Mouse (Mus musculus) brain, embryonic 14.5 days (tissue): Measurements from ENCODE around the gene Atp6ap1. TPM values are rescaled to one million over a fixed set of nuclear protein-coding genes. Genes with fewer than 3 reads are reported as not detected.

ENCODE experiments used
- DNase-seq: peaks from one replicate; pipeline ENCODE4 v3.0.0-alpha.2; 2011; ENCODE audit warnings: low read depth
- CTCF ChIP-seq: fragments of 200-500 bp; IDR thresholded peaks from 2 replicates; pipeline ENCODE4 v1.5.1; 2012; ENCODE audit warnings: inconsistent platforms, mild to moderate bottlenecking, moderate library complexity, borderline replicate concordance; ENCODE audit not compliant: insufficient read depth, insufficient read length; ENCODE audit errors: extremely low read depth
- POLR2A ChIP-seq: fragments of 200-500 bp; IDR thresholded peaks from 2 replicates; pipeline ENCODE4 v1.6.1; 2012; ENCODE audit warnings: mild to moderate bottlenecking, inconsistent platforms, borderline replicate concordance; ENCODE audit not compliant: poor library complexity, insufficient read depth, insufficient read length, severe bottlenecking; ENCODE audit errors: extremely low read depth
- polyA plus RNA-seq: library from polyadenylated mRNA; depleted of rRNA; stranded (reverse); fragments of >200 nt; gene quantifications from 2 replicates; pipeline ENCODE4 v1.2.3, GENCODE M21; 2012; rRNA removed

Atp6ap1 gene
- polyA plus RNA-seq: 313 and 338 TPM in 2 replicates

GRCm38 (mm10) chrX:74296538-74297448, at the start of gene Atp6ap1:
TSS of gene Atp6ap1 (plus strand) at chrX:74297097.
- TF ChIP-seq CTCF (no peak), POLR2A (peak; percentile 37; the same call in 1 of the 2 replicates)
- DNase-seq: peak; percentile 98

DNA sequence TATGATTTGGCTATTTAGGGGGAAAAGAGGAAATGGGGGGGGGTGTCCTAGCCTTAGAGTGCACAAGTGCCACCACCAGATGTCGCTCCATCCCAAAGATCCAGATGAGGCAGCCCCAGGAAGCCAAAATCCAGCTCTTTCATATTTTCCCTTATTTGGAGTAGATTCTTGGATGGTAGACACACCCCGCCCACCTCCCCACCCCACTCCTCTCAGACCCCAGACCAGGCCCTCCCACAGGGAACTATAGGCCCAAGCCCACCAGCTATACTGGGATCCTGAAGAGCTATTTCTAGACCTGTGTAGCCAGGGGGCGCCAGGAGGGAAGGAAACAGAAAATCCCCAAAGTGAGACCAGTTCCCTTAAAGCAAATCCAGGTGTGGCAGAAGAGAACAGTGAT, 48.2 kb upstream of the Atp6ap1 start:
- no peak for TF ChIP-seq POLR2A
- peak; percentile 54; the same call in 1 of the 2 replicates for TF ChIP-seq CTCF
- DNase-seq: peak; percentile 73

- peak; percentile 69 for DNase-seq
- TF ChIP-seq CTCF (peak; percentile 33; the same call in 1 of the 2 replicates), POLR2A (0 out of 2 replicates have a peak, but pooled peaks have one; percentile 7)
Measured at GRCm38 (mm10) chrX:74249615-74250014, 47.3 kb upstream of the Atp6ap1 start, which contains the start of gene Flna. TSS of gene Flna (minus strand) at chrX:74249820.

GRCm38 (mm10) chrX:74254153-74254887, 42.6 kb upstream of the Atp6ap1 start, which contains the start of gene Emd:
TSS of gene Emd (plus strand) at chrX:74254687.
- TF ChIP-seq CTCF: no peak
- TF ChIP-seq POLR2A: peak; percentile 39; the same call in 1 of the 2 replicates
- peak; percentile 97 for DNase-seq

DNA sequence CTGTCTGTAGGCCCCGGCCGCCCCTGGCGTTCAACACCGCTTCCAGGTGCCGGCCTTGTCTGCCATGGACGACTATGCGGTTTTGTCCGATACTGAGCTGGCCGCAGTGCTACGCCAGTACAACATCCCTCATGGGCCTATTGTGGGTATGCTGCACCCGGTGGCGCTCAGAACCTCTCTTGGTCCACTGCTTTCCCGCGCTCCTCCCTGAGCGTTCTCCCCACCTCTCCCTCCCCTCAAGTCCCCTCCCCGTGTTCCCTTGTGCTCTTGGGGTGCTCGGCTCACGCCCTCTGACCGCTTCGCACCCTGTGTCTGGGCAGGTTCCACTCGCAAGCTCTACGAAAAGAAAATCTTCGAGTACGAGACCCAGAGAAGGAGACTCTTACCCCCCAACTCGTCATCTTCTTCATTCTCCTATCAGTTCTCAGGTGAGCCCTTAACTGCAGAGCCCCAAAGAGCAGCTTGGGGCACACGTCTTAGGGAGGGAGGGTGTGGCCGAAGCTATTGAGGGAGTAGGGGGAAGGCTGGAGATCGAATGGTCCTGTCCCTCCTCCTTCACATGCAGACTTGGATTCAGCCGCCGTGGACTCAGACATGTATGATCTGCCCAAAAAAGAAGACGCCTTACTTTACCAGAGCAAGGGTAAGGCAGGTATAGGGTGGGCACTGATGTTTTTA, 41.9 kb upstream of the Atp6ap1 start:
- TF ChIP-seq CTCF (no peak), POLR2A (no peak)
- DNase-seq: no peak

GRCm38 (mm10) chrX:74257746-74258145, 39.2 kb upstream of the Atp6ap1 start:
- TF ChIP-seq CTCF (no peak), POLR2A (no peak)
- DNase-seq: no peak

DNA sequence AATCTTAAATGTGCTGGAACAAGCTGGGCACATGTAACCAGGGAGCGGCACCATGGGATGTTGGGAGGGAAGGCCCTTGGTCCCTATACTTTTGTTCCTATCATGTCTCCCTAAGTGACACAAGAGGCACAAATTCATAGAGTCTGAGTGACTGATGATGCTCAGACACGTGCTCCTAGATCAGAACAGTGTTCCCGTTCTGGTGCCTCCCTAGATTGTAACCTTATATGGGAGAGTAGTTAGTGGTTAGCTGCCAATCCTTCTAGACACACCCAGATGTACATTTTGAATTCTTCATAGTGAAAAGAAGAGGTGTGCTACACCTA, 27.2 kb upstream of the Atp6ap1 start:
- no peak for TF ChIP-seq POLR2A
- TF ChIP-seq CTCF: no peak
- DNase-seq: no peak

DNA sequence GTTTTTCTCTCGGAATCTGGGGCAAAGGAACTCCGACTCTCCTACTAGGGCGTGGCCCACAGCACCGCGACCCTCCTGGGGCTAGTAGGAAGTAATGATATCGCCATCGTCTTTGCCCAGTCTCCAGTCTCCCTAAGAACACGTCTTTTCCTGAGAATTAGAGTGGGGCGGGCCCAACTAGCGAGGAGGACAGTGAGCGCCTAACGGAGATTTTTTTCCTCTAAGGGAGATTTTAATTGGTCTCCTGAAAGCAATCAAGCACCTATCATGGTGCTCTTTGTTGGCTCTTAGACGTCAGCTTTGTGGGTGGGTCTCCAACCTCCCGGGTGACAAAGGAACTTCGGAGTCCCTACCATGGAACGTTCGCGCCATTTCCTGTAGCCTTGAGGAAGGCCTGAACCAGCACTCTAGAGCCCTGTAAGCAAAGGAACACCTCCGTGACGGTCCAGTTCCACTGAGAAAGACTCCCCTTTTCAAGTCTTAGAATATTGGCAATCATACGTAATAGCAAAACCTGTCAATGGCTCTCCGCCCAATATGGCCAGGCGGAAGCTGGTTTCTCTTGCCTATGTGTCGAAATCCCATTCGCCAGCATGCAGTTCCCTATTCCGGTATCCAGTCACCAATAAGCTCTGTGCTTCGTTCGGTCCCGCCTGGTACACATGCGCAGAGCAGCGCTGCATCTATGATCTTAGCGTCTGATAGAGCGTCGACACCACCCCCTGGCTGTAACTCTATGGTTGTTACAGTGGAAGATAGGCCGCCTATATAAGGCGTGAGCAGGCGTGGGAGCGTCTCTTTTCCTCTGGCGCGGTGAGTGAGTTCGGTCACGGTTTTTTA, 26.6 kb upstream of the Atp6ap1 start, which contains the start of gene Rpl10:
TSS of gene Rpl10 (plus strand) at position 751 of the 840 bp plus-strand sequence.
- DNase-seq: peak; percentile 99
- no peak for TF ChIP-seq CTCF
- TF ChIP-seq POLR2A: peak; percentile 82; the same call in 1 of the 2 replicates

DNA sequence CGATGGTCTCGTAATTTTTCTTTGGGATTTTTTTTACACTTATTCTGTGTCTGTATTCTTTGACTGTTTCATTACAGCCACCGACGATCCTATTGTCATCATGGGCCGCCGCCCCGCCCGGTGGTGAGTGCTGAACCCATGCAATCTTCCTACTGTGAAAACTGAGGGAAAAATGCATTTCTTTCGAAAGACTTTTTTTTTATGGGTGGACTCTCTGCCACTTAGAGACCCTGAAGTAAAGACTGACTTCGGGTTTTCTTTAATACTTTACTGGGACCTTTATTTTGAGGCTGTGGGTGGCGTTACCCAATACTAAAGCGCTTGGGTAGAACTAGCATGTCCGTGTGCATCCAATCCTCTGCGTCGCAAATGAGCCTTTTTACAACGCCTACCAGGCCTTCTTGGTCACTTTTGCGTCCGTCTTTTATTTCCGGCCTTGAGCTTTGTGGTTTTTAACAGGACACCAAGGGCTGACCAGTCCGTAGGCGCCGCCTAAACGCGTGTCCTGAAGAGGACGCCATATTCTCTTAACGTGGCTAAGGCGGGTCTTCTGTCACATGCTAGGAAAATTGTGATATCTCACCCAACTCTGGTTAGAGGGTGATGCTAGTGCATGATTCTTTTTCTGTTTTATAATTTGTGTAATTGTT, 25.9 kb upstream of the Atp6ap1 start:
- no peak for TF ChIP-seq CTCF
- TF ChIP-seq POLR2A: no peak
- peak; percentile 39 for DNase-seq

DNA sequence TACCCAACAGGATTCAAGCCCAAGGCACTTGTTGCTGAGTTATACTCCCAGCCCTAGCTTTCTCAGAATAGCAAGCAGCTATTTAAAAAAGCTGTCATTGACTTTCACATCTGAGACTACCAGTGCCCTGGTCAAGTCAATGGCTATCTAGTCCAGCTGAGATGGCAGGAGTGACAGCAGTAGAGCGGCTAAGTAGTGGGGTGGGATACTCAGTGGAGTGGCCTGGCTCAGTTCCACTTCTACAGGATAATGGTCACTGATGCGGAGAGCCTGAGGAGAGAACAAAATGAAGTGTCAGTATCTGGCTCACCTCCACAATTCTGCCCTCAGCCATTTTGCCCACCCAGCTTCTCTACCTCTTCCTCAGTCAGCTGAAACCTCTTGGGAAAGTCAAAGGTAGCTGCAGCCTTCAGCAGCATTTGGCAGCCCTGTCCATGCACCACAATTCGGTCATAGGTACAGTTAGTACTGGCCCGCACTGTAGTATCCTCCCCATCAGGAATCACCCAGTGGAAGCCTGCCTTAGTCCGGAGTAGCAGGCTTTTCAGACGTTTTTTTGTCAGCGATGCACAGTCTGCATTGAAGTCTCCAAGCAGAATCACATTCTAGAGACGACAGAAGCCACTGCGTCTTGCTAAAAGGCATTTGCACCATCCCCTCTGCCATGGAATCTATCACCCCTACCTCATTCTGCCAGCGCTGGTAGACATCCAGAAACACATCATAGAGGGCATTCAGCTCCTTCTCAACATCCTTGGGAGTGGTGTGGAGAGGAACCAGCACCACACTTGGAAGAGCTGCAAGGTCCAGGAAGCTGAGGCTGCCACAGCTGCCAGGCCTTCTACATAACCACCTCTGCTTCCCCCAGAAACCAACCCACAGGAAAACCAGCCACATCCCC, 23.2 kb upstream of the Atp6ap1 start:
- DNase-seq: no peak
- no peak for TF ChIP-seq POLR2A
- no peak for TF ChIP-seq CTCF
